Mouse (Mus musculus) kidney, adult 2 months (tissue): ENCODE data around the gene Nhp2.

Experiments
- CTCF ChIP-seq: fragments of 200-500 bp; conservative IDR thresholded peaks from 2 replicates; pipeline ENCODE4 v1.5.1; 2011; ENCODE audit warnings: low read depth, mild to moderate bottlenecking, control low read depth, low read length, moderate library complexity, mixed read lengths; ENCODE audit not compliant: insufficient read depth, insufficient read length
- POLR2A ChIP-seq: fragments of 200-500 bp; IDR thresholded peaks from one replicate; pipeline ENCODE4 v1.6.1; 2011; ENCODE audit warnings: low read depth, low read length, control low read depth

DNA sequence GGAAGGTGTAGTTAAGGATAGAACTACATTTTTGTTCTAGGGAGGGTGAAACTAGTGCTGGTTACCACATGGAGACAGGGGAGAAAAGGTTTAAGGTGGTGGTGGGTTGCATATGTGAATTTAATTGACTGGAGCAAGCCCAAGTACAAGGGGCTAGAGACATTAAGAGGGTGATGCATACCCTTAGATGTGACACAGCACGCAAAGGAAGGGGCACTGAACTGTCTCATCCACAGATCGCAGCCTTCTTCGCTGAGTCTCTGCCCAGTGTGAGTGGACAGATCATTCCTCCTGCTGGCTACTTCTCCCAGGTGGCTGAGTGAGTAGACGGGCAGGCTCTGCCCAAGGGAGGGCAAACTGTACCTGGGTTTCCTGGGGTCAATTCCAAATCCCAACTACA lies 26.2 kb upstream of the Nhp2 start:
- TF ChIP-seq POLR2A = no peak
- TF ChIP-seq CTCF = no peak
